Comparison of ENCODE assay signal across 17 mouse cellular contexts in the genomic region with DNA sequence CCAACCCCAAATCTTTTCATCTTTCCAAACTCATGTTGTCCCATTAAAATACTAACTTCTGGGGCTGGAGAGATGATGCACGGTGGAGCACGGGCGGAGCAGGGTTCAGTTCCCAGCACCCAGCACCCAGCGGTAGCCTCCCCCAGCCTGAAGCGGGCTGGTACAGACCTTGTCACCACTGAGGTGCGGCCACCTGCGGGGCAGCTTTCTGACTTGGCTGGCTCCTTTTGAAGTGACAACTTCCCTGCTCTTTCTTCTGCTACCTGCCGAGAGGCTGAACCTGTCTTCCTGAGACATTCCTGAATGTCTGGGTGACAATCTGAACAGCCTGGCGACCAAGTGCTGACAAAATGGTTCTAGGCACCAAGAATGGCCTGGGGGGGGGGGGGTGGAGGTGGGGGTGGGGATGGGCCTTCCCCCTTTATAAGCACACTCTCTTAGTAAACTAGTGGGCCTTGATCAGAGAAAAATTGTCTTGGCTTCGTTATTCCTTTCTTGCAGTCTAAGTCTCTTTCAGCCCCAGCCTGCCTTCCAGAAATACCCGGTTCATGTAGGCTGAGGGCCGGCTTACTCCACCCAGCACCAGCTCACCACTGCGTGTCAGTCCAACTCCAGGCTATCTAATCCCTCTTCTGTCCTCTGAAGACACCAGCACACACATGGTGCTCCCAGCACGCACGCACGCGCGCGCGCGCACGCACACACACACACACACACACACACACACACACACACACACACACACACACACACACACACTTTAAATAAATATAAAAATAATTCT. TPM values are rescaled to one million over a fixed set of nuclear protein-coding genes. Genes with fewer than 3 reads are reported as not detected.
DNase-seq lines count a peak whose midpoint lies in the region; ATAC-seq and TF ChIP-seq lines count a peak whose summit lies in the region.
"Had no signal": no experiment of that assay in that cellular context is flagged by ENCODE, and none has a peak within 500 bp of the region (broad histone marks: within the 10 kb centered on the region; RNA-seq: fewer than 3 reads in every experiment).

No protein-coding gene starts in this region.

- peak overlapping the region; percentile 8; the same call in 1 of the 2 replicates for H3K27ac ChIP-seq in lung, embryonic 14.5 days (ENCODE audit: low read depth)
- H3K27ac ChIP-seq in ES-E14 (ENCODE audit: insufficient read depth, low read depth, low read length, poor library complexity, severe bottlenecking) = peak overlapping the region; percentile 97
- H3K27ac ChIP-seq: forebrain, embryonic 12.5 days; left cerebral cortex, adult 2 months; limb, embryonic 12.5 days; stomach, postnatal 0 days had no signal

- ATAC-seq in lung, embryonic 14.5 days (ENCODE audit: insufficient read depth) = no peak

- H3K27me3 ChIP-seq in lung, embryonic 14.5 days (ENCODE audit: insufficient read depth, low read length) = peaks cover 13% of the 10 kb centered on the region; the same call in 1 of the 2 replicates

- no peak for DNase-seq in lung, embryonic 14.5 days
- no peak for DNase-seq in lung, adult 2 months
- DNase-seq in ES-E14 (ENCODE audit: low read depth, low spot score) = peak; percentile 35
- DNase-seq in liver = peak; percentile 73
- DNase-seq in naive thymus-derived CD4-positive, alpha-beta T cell, adult 2 months (ENCODE audit: low read depth) = peak; percentile 10
- DNase-seq in kidney, adult 8-10 months = no peak
- no peak for DNase-seq in left cerebral cortex, postnatal 25 days (ENCODE audit: low spot score in 2 of 2)
- DNase-seq: adrenal gland, postnatal 36 days; cerebellum, adult 9-11 months; gastrocnemius, postnatal 14 days; kidney, adult 18-20 months; kidney, postnatal 14 days; thymus, postnatal 36 days had no signal

- H3K4me3 ChIP-seq in lung, embryonic 14.5 days (ENCODE audit: low read depth, low read length) = no peak overlapping the region
- no peak overlapping the region for H3K4me3 ChIP-seq in lung, adult 2 months (replicated peaks; ENCODE audit: extremely low read depth, low read depth, low read length)
- H3K4me3 ChIP-seq in ES-E14 (ENCODE audit: insufficient read depth in 1 of 2, low read depth in 1 of 2, low read length in 2 of 2, poor library complexity in 1 of 2, severe bottlenecking in 1 of 2) = 0 out of 4 replicates have a peak overlapping the region, but pooled peaks of 1 of the 2 experiments have one; percentile 27
- H3K4me3 ChIP-seq: forebrain, embryonic 12.5 days; left cerebral cortex, adult 2 months; limb, embryonic 12.5 days had no signal

- H3K9ac ChIP-seq in lung, embryonic 14.5 days = no peak overlapping the region
- H3K9ac ChIP-seq in ES-E14 (ENCODE audit: insufficient read depth, low read depth, low read length, poor library complexity, severe bottlenecking) = 0 out of 2 replicates have a peak overlapping the region, but pooled peaks have one; percentile 13
- H3K9ac ChIP-seq: forebrain, embryonic 12.5 days; limb, embryonic 12.5 days had no signal

- no peak for TF ChIP-seq CTCF in lung, embryonic 14.5 days (IDR thresholded peaks at IDR 0.05; ENCODE audit: low read depth)
- no peak for TF ChIP-seq CTCF in lung, adult 2 months (IDR thresholded peaks at IDR 0.05; ENCODE audit: insufficient read depth, low read length)

- 24% methylated on average over 22 of the region's 22 CpGs for WGBS in lung, embryonic 14.5 days
- WGBS in lung, adult 2 months = 39% methylated on average over 22 of the region's 22 CpGs

- peaks cover 6% of the 10 kb centered on the region for H3K4me1 ChIP-seq in lung, embryonic 14.5 days (ENCODE audit: insufficient read depth)
- peaks cover 11% of the 10 kb centered on the region for H3K4me1 ChIP-seq in lung, adult 2 months (ENCODE audit: control insufficient read depth, insufficient read depth, low read length)
- H3K4me1 ChIP-seq in ES-E14 (ENCODE audit: control insufficient read depth in 2 of 2, insufficient read depth in 2 of 2, low read length in 2 of 2, poor library complexity in 1 of 2) = peaks cover 0 to 18% of the 10 kb centered on the region in 2 experiments; a peak in 1 of 4 replicates

- intact Hi-C loops in left cerebral cortex, postnatal 25 days (cut with DNase I) = no loop called here

- H3K4me2 ChIP-seq in lung, embryonic 14.5 days = no peak overlapping the region
- H3K4me2 ChIP-seq: forebrain, embryonic 12.5 days; limb, embryonic 12.5 days had no signal

- H3K36me3 ChIP-seq in lung, embryonic 14.5 days (ENCODE audit: insufficient read depth) = no peaks in the 10 kb centered on the region
- no peaks in the 10 kb centered on the region for H3K36me3 ChIP-seq in ES-E14 (ENCODE audit: control insufficient read depth, insufficient read depth, low read length, poor library complexity, severe bottlenecking)
- H3K36me3 ChIP-seq: forebrain, embryonic 12.5 days; limb, embryonic 12.5 days had no signal

- in situ Hi-C loops in ES-E14 (cut with MboI; ENCODE audit: low sequenced_read_pairs in 2 of 2, unreplicated experiment in 2 of 2) = no loop called here

- TF ChIP-seq POLR2A in lung, adult 2 months (IDR thresholded peaks at IDR 0.05; ENCODE audit: borderline replicate concordance, extremely low read depth, low read depth, low read length) = no peak

- no peaks in the 10 kb centered on the region for H3K9me3 ChIP-seq in lung, embryonic 14.5 days (ENCODE audit: low read depth, low read length)
- H3K9me3 ChIP-seq in ES-E14 (ENCODE audit: control insufficient read depth, insufficient read depth, low read depth, low read length) = no peaks in the 10 kb centered on the region
- H3K9me3 ChIP-seq: forebrain, embryonic 12.5 days; limb, embryonic 12.5 days had no signal

TF ChIP-seq in ES-E14, 5 proteins besides CTCF, POLR2A, EP300 and RAD21:
- no peak for TF ChIP-seq ZNF384 (IDR thresholded peaks at IDR 0.05; ENCODE audit: low read depth, low read length)
- TF ChIP-seq MAFK (IDR thresholded peaks at IDR 0.05; ENCODE audit: insufficient read depth, low read depth, low read length) = no peak
- TF ChIP-seq ZC3H11A (IDR thresholded peaks at IDR 0.05; ENCODE audit: borderline replicate concordance, low read depth, low read length) = no peak
- no peak for TF ChIP-seq HCFC1 (IDR thresholded peaks at IDR 0.05; ENCODE audit: borderline replicate concordance, insufficient read depth, low read length)
TF ChIP-seq in ES-E14: peak in this region for 0.

RNA-seq across cellular contexts. Expression of a gene that starts 2.4 kb away (rescaled TPM):
- polyA plus RNA-seq in lung, embryonic 14.5 days (2014; fragmentation: Nextera tagmentation; extraction: Ambion mirVana) = 7.0 and 8.0 TPM in 2 replicates
- 8.7 and 10.9 TPM in 2 replicates for polyA plus RNA-seq in lung, adult 2 months (2012; rRNA removed)
- 10.3 and 12.2 TPM in 2 replicates for total RNA-seq in ES-E14 (2012; rRNA removed)
- total RNA-seq in left cerebral cortex, postnatal 25 days (2021) = 10 to 100 TPM; 41.7 to 42.4 TPM

RNA-seq across cellular contexts. Expression of a gene that starts 43.5 kb away (rescaled TPM):
- polyA plus RNA-seq in lung, embryonic 14.5 days (2014; fragmentation: Nextera tagmentation; extraction: Ambion mirVana) = 6.9 and 8.0 TPM in 2 replicates
- polyA plus RNA-seq in lung, adult 2 months (2012; rRNA removed) = 16.1 and 20.2 TPM in 2 replicates
- 7.9 and 9.2 TPM in 2 replicates for total RNA-seq in ES-E14 (2012; rRNA removed)
- total RNA-seq in left cerebral cortex, postnatal 25 days (2021) = 10 to 100 TPM; 15.5 to 15.8 TPM

Comparison
In these comparisons a context has a peak if more than half of its experiments do, and no peak if none do; other contexts are left out.
1. DNase-seq: peak in ES-E14 (single experiment), liver (single experiment) and naive thymus-derived CD4-positive, alpha-beta T cell, adult 2 months (single experiment); none in lung, embryonic 14.5 days (single experiment), lung, adult 2 months (single experiment), kidney, adult 8-10 months (0 of 2) and left cerebral cortex, postnatal 25 days (0 of 2).